Mouse (Mus musculus): ENCODE results near the gene Ndc1. TPM values are rescaled to one million over a fixed set of nuclear protein-coding genes. Genes with fewer than 3 reads are reported as not detected.

Gene Ndc1
- 8.2 and 11.2 TPM in 2 replicates for polyA plus RNA-seq (2012; rRNA removed)

GRCm38 (mm10) chr4:107367567-107368314, at the start of gene Ndc1:
Ndc1 (plus strand) TSS chr4:107367784.

GRCm38 (mm10) chr4:107434356-107435237, 67.0 kb downstream of the Ndc1 start, which contains the start of gene Glis1:
Glis1 (plus strand) TSS chr4:107434591.

Other genes with a start within 250 kb of the Ndc1 start
- 55.5 and 64.7 TPM in 2 replicates for gene Tmem59, start 189.4 kb upstream of the Ndc1 start, polyA plus RNA-seq (2012; rRNA removed)
- gene Tceanc2, start 188.7 kb upstream of the Ndc1 start, polyA plus RNA-seq (2012; rRNA removed) = 6.4 and 7.9 TPM in 2 replicates
- gene Ldlrad1, start 158.6 kb upstream of the Ndc1 start, polyA plus RNA-seq (2012; rRNA removed) = 0.03 TPM in 1 of 2 replicates, not detected in the other
- 7.7 and 8.8 TPM in 2 replicates for gene Lrrc42, start 114.3 kb upstream of the Ndc1 start, polyA plus RNA-seq (2012; rRNA removed)
- 4.8 and 5.2 TPM in 2 replicates for gene Hspb11, start 114.2 kb upstream of the Ndc1 start, polyA plus RNA-seq (2012; rRNA removed)
- 0.03 TPM in 2 replicates for gene Dio1, start 60.6 kb upstream of the Ndc1 start, polyA plus RNA-seq (2012; rRNA removed)
- gene Yipf1, start 53.4 kb upstream of the Ndc1 start, polyA plus RNA-seq (2012; rRNA removed) = 11.4 and 13.7 TPM in 2 replicates
- gene Glis1, start 66.8 kb downstream of the Ndc1 start, polyA plus RNA-seq (2012; rRNA removed) = 0.22 and 0.26 TPM in 2 replicates